Mouse (Mus musculus): ENCODE results near the gene Gm4175. TPM values are rescaled to one million over a fixed set of nuclear protein-coding genes. Genes with fewer than 3 reads are reported as not detected.
"Not testable (repeated sequence)": the region's sequence is repeated elsewhere in the genome, so short reads cannot be mapped to it uniquely, and the experiment has no call there.

Gm4175 gene
- polyA plus RNA-seq (2012; rRNA removed): not detected in 2 replicates

GRCm38 (mm10) chr7:21761375-21761774 lies at the start of gene Gm4175:
TSS of gene Gm4175 (minus strand) at chr7:21761475.
- not testable (repeated sequence) for H3K4me1 ChIP-seq (ENCODE audit: control insufficient read depth, insufficient read depth, low read length); H3K27me3 ChIP-seq (ENCODE audit: control insufficient read depth, insufficient read depth, low read length); DNase-seq; H3K4me3 ChIP-seq (replicated peaks; ENCODE audit: insufficient read depth, low read depth, low read length); H3K27ac ChIP-seq (ENCODE audit: insufficient read depth, low read length)
- WGBS: no CpG with 5 or more reads among the region's 5 CpGs

GRCm38 (mm10) chr7:21796628-21797027 lies 35.4 kb upstream of the Gm4175 start, which contains the start of gene Gm4177:
TSS of gene Gm4177 (minus strand) at chr7:21796728.
- H3K4me1 ChIP-seq (ENCODE audit: control insufficient read depth, insufficient read depth, low read length); H3K4me3 ChIP-seq (replicated peaks; ENCODE audit: insufficient read depth, low read depth, low read length); H3K27ac ChIP-seq (ENCODE audit: insufficient read depth, low read length); H3K27me3 ChIP-seq (ENCODE audit: control insufficient read depth, insufficient read depth, low read length); DNase-seq: not testable (repeated sequence)
- WGBS: no CpG with 5 or more reads among the region's 3 CpGs

Other genes starting within 250 kb of the Gm4175 start
- gene Vmn1r130, start 249.7 kb downstream of the Gm4175 start, polyA plus RNA-seq (2012; rRNA removed): not detected in 2 replicates
- gene Vmn1r131, start 215.4 kb downstream of the Gm4175 start, polyA plus RNA-seq (2012; rRNA removed): not detected in 2 replicates
- gene Vmn1r132, start 147.4 kb downstream of the Gm4175 start, polyA plus RNA-seq (2012; rRNA removed): not detected in 2 replicates
- not detected in 2 replicates for gene Gm4177, start 35.3 kb upstream of the Gm4175 start, polyA plus RNA-seq (2012; rRNA removed)
- gene Vmn1r135, start 70.9 kb upstream of the Gm4175 start, polyA plus RNA-seq (2012; rRNA removed): not detected in 2 replicates
- gene Gm5725, start 82.8 kb upstream of the Gm4175 start, polyA plus RNA-seq (2012; rRNA removed): not detected in 2 replicates
- not detected in 2 replicates for gene Gm5891, start 159.8 kb upstream of the Gm4175 start, polyA plus RNA-seq (2012; rRNA removed)
- not detected in 2 replicates for gene Vmn1r137, start 233.1 kb upstream of the Gm4175 start, polyA plus RNA-seq (2012; rRNA removed)

Data from cerebellum, adult 2 months (tissue).